Mouse (Mus musculus) bone marrow, adult 2 months (tissue): Measurements from ENCODE around the gene Pitpnm3. TPM values are rescaled to one million over a fixed set of nuclear protein-coding genes. Genes with fewer than 3 reads are reported as not detected.

ENCODE experiments used
- H3K27ac ChIP-seq: fragments of 200-500 bp; 2 replicates; pipeline ENCODE4 v1.5.1; 2012; ENCODE audit warnings: low read depth, mild to moderate bottlenecking, control low read depth, inconsistent platforms, low read length; ENCODE audit not compliant: control insufficient read depth, poor library complexity, insufficient read depth
- H3K4me1 ChIP-seq: fragments of 200-500 bp; 2 replicates; pipeline ENCODE4 v1.6.1; 2011; ENCODE audit warnings: low read length; ENCODE audit not compliant: control insufficient read depth, insufficient read depth
- H3K4me3 ChIP-seq: fragments of 200-500 bp; replicated peaks from 2 replicates; pipeline ENCODE3; 2011; ENCODE audit warnings: mild to moderate bottlenecking, low read depth, low read length, control low read depth; ENCODE audit not compliant: control insufficient read depth
- CTCF ChIP-seq: fragments of 200-500 bp; IDR thresholded peaks from 2 replicates; pipeline ENCODE4 v1.5.1; 2011; ENCODE audit warnings: low read length, control low read depth; ENCODE audit not compliant: control insufficient read depth, insufficient read depth
- POLR2A ChIP-seq: fragments of 200-500 bp; IDR thresholded peaks from 2 replicates; pipeline ENCODE4 v1.6.1; 2011; ENCODE audit warnings: low read depth, mild to moderate bottlenecking, control low read depth, low read length, borderline replicate concordance; ENCODE audit not compliant: control insufficient read depth
- WGBS: fragments of 180-500 bp; shearing (Covaris S2); methylation state at CpG from one replicate; pipeline ENCODE4 v1.1.7; 2018; 5-methylcytosine and 5-hydroxymethylcytosine counted together
- polyA plus RNA-seq: library from polyadenylated mRNA; stranded (reverse); fragments of >200 nt; gene quantifications from 2 replicates; pipeline ENCODE4 v1.2.4, GENCODE M21; 2011; ENCODE audit warnings: low replicate concordance; ENCODE audit not compliant: missing spikeins, insufficient read depth, insufficient read length

Gene Pitpnm3
- polyA plus RNA-seq, 1 experiment, result not detected

DNA sequence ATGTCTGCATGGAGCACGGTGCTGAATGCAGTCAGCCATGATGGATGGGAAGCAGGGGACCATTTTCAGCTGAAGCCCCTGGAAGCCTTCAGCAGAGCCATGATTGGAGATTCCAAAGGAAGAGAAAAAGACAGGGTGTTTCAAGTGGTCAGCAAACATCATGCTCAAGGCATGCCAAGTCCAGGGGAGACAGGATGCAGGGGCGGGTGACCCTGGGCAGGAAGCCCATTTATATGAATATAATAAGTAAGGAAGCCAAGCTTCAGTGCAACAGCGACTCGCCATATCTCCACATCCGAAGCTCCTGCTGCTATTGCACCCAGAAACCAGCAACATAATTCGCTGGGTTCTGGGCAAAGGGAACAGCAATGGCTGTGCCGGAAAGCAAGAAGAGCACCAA lies 41.1 kb downstream of the Pitpnm3 start:
- Histone ChIP-seq H3K27ac (no peak overlapping the region), H3K4me3 (no peak overlapping the region), H3K4me1 (no peaks in the 10 kb centered on the region)
- WGBS, result 77% methylated on average over 7 of the region's 7 CpGs
- TF ChIP-seq POLR2A (no peak), CTCF (no peak)

DNA sequence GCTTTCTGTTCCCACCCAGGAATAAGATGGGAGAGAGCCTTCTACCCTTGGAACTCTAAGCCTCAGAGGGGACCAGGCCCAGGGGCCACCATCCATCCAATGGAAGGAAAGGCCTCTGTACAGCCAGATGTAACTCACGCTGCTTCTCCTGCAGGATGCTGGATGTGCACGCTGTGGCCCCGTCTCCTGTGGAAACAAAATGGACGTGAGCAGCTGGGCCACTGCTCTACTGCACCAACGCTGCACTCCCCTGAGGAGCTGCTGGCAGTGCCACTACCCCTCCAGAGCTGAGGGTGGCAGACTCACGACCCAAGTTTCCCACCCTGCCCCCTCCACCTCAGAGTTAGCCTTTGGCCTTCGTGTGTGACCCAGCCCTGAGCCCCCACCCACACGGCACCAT lies 43.2 kb downstream of the Pitpnm3 start:
- Histone ChIP-seq H3K4me3 (no peak overlapping the region), H3K4me1 (no peaks in the 10 kb centered on the region), H3K27ac (no peak overlapping the region)
- WGBS, result 60% methylated on average over 8 of the region's 8 CpGs
- no peak for TF ChIP-seq CTCF
- no peak for TF ChIP-seq POLR2A

DNA sequence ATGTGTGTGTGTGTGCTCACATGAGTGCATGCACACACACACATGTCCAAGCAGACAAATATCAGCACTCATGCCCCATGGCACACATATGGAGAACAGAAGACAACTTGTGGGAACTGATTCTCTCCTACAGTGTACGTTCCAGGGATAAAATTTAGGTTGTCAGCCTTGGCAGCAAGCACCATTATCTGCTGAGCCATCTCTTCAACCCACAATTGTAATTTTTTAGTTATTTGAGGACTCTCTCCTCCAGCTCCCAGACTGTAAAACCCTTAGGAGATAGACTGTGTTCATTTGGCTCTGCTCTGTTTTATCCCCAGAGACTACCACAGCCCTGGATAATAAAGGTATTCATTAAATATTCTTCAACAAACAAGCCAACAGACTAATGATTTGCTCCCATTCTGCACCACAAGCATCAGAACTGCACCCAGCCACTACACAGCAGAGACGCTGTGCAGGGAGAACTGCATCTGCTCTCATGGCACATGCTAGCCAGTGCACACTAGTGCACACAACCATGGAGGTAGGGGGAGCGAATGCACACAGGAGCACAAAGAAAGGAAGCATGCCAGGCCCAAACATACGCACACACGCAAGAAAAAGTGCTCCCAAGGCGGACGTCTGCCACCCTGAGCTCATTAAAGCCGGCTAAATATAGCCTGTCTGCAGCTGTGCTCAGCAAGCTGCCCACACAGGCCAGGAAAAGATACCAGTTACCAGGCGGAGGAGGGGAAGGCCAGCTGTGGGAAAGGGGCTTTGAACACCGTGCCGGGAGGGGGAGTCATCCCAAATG lies 49.1 kb downstream of the Pitpnm3 start:
- TF ChIP-seq CTCF, result no peak
- TF ChIP-seq POLR2A, result no peak
- Histone ChIP-seq H3K4me3 (no peak overlapping the region), H3K4me1 (no peaks in the 10 kb centered on the region; the same call in 1 of the 2 replicates), H3K27ac (no peak overlapping the region)
- WGBS, result 19% methylated on average over 11 of the region's 11 CpGs

DNA sequence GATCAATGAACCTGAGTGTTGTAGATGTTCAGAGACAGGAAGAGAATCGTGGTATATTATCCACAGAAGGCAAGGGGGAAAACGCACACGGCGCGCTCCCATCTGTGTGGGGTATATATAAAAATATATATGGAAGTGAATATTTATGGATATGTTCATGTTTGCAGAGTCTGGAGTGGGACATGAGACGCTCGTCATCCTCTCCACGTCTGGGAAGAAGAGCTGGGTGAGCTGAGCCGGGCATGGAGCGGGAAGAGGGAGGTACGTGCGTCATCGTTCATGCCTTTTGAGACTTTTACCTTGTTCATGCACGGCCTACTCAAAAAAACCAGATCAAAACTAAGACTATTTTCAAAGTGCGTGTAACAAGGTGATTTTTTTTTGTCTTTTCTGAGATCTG lies 51.2 kb downstream of the Pitpnm3 start:
- Histone ChIP-seq H3K4me1 (no peaks in the 10 kb centered on the region; the same call in 1 of the 2 replicates), H3K27ac (no peak overlapping the region), H3K4me3 (no peak overlapping the region)
- 89% methylated on average over 15 of the region's 15 CpGs for WGBS
- TF ChIP-seq CTCF, result no peak
- no peak for TF ChIP-seq POLR2A

DNA sequence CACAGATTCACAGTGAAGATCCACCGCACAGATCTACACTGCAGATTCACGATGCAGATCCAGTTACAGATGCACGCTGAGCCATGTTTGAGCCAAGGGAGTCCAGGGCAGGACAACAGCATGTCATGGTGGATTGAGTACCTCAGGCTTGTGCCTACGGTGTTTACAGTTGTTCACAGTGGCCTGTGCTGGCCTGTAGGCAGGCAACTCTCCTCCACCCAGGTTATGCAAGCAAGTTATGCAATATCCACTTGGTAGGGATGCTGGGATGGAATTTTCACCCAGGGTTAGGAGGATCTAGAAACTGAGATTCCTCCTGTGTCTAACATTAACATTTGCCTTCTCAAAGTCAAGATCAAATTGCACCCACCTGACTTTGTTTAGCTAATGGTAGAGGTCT lies 53.0 kb downstream of the Pitpnm3 start:
- Histone ChIP-seq H3K4me3 (no peak overlapping the region), H3K4me1 (no peaks in the 10 kb centered on the region; the same call in 1 of the 2 replicates), H3K27ac (no peak overlapping the region)
- TF ChIP-seq CTCF, result no peak
- no peak for TF ChIP-seq POLR2A
- 87% methylated on average over 4 of the region's 4 CpGs for WGBS

DNA sequence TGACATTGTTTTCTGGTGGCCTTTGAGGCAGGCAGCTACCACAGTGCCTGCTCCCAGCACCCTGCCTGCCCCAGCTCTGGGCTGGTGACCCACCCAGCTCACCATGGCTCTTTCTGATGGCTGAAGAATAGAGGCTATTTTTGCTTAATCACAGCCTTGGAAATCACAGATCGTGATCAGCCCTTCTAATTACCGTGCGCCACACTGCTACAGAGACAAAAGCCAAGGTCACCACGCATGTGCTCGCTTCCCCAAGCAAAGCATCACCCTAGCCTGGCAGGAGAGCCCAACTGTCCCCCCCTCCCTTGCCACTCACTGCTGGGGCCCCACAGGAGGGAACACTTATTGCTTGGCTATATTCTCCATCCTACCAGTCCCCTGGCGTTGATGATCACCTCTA lies 55.1 kb downstream of the Pitpnm3 start:
- 78% methylated on average over 6 of the region's 6 CpGs for WGBS
- TF ChIP-seq POLR2A (no peak), CTCF (no peak)
- H3K27ac ChIP-seq, result no peak overlapping the region
- H3K4me1 ChIP-seq, result no peaks in the 10 kb centered on the region; the same call in 1 of the 2 replicates
- no peak overlapping the region for H3K4me3 ChIP-seq

DNA sequence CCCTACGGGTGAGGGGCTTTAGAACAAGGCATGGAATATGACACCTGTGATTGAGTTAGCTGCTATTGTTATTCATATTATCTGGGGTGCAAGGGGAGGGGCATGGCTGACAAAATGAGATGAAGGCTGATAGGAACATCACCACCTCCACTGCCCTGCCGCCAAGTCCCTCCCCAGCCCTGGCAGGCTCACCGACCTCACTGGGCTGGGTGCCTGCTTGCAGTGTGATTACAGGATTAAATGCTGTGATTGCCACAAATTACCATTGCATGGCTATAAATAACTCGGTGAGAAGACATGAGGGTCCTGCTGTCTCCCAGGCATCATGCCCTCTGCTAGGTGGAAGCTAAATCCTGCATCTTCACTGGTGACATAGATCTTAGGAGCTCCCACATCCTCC lies 56.9 kb downstream of the Pitpnm3 start:
- H3K27ac ChIP-seq, result no peak overlapping the region
- TF ChIP-seq POLR2A (no peak), CTCF (no peak)
- no peak overlapping the region for H3K4me3 ChIP-seq
- no peaks in the 10 kb centered on the region; the same call in 1 of the 2 replicates for H3K4me1 ChIP-seq
- 61% methylated on average over 4 of the region's 4 CpGs for WGBS

DNA sequence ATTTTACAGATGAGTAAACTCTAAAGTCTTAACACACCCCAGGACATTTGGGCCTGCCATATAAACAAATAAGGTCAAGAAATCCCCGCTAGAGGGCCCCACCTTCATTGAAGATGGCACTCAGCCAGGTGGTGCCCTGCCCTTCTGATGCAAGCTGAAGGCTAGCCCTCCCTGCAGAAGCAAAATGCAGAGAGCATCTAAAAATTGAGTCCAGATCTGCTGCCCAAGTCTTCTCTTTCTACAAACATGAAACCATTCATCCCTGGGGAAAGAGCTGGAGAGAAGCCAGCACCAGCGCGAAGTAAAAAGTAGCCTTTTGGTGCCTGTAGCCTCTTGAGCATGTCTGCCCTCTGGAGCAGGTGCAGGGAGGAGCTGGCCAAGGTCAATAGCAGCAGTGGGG lies 57.5 kb downstream of the Pitpnm3 start:
- Histone ChIP-seq H3K27ac (no peak overlapping the region), H3K4me1 (no peaks in the 10 kb centered on the region; the same call in 1 of the 2 replicates), H3K4me3 (no peak overlapping the region)
- 50% methylated on average over 3 of the region's 3 CpGs for WGBS
- TF ChIP-seq POLR2A (no peak), CTCF (no peak)
